Mouse (Mus musculus) embryonic fibroblast, embryonic 13.5 days (primary cell): ENCODE measurements around the gene Mrps27.

Experiments
- CTCF ChIP-seq: IDR thresholded peaks from 2 replicates; pipeline ENCODE4 v1.5.1; 2011; ENCODE audit warnings: mild to moderate bottlenecking, control low read depth, low read length, moderate library complexity, borderline replicate concordance; ENCODE audit not compliant: insufficient read depth
- POLR2A ChIP-seq: IDR thresholded peaks from 2 replicates; pipeline ENCODE4 v1.6.1; 2011; ENCODE audit warnings: low read depth, mild to moderate bottlenecking, control low read depth, low read length, moderate library complexity

- TF ChIP-seq CTCF: no peak
- no peak for TF ChIP-seq POLR2A
Observed at GRCm38 (mm10) chr13:99308393-99308792, 36.2 kb upstream of the Mrps27 start.
